In the genomic region with DNA sequence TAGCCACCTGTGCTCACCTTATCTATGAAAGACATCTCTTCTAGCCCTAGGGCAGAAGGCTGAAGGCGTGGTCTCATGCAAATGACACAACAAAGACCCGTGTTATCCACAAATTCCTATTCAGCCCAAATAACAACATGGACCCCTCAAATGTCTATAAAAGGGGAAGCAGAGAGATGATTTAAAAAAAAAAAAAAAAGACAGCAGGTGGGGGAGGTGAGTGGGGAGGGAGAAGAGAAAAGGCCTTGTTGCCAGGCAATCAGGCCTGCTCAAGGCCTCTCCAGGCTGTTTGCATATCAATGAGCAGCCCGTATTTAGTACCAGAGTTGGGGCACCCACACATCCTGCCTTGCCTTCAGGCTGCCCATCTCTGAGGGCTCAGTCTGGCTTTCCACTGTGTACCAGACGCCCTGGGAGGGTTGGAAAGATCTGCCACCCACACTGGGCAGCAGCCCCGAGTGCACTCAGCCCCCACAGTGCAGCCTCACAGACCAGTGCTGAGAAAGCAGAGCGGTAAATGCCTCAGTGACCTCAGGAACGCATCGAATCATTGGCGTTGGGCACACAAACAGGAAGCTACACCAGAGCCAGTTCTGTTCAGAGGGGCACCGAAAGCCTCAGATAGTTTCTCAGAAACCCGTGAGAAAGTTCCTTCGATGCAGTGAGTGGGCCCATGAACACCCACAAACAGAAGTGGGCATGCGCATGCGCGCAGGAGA, we compare ENCODE assay signal across 9 mouse cellular contexts.
A peak's percentile ranks its signal among the peaks of the same experiment; 100 is the strongest.
DNase-seq lines count a peak whose midpoint lies in the region; ATAC-seq and TF ChIP-seq lines count a peak whose summit lies in the region.
"Had no signal": no experiment of that assay in that cellular context is flagged by ENCODE, and none has a peak within 500 bp of the region (broad histone marks: within the 10 kb centered on the region; RNA-seq: fewer than 3 reads in every experiment).

No protein-coding gene starts in this region.

- no peak overlapping the region for H3K4me2 ChIP-seq in neural tube, embryonic 11.5 days (ENCODE audit: low read depth)
- H3K4me2 ChIP-seq in forebrain, postnatal 0 days (ENCODE audit: low read depth) = no peak overlapping the region
- H3K4me2 ChIP-seq: liver, embryonic 13.5 days had no signal

- WGBS in neural tube, embryonic 11.5 days = 44% methylated on average over 15 of the region's 15 CpGs
- 37% methylated on average over 15 of the region's 15 CpGs for WGBS in forebrain, postnatal 0 days

- peak; percentile 21 for DNase-seq in neural tube, embryonic 11.5 days (ENCODE audit: low spot score)
- no peak for DNase-seq in neural tube, embryonic 10.5 days (ENCODE audit: extremely low spot score, low spot score)
- peak; percentile 56 for DNase-seq in forebrain, postnatal 0 days
- DNase-seq in left cerebral cortex, postnatal 10 days (ENCODE audit: extremely low spot score in 1 of 2, low spot score in 2 of 2) = peak; percentile 39 to 41
- DNase-seq in right cerebral cortex, postnatal 14 days = peak; percentile 29
- no peak for DNase-seq in adrenal gland, adult 8-10 months
- no peak for DNase-seq in cerebellum, adult 9-10 months
- no peak for DNase-seq in lung, postnatal 4 days
- DNase-seq: liver, embryonic 13.5 days had no signal

- no peak overlapping the region for H3K9ac ChIP-seq in neural tube, embryonic 11.5 days (ENCODE audit: low read length)
- H3K9ac ChIP-seq in forebrain, postnatal 0 days = no peak overlapping the region
- H3K9ac ChIP-seq: liver, embryonic 13.5 days had no signal

- intact Hi-C loops in left cerebral cortex, postnatal 10 days (cut with DNase I) = no loop called here

- peaks cover 3% of the 10 kb centered on the region; the same call in 1 of the 2 replicates for H3K4me1 ChIP-seq in neural tube, embryonic 11.5 days (ENCODE audit: control insufficient read depth, insufficient read depth, low read length)
- H3K4me1 ChIP-seq in forebrain, postnatal 0 days (ENCODE audit: insufficient read depth) = no peaks in the 10 kb centered on the region
- H3K4me1 ChIP-seq: liver, embryonic 13.5 days had no signal

- H3K27ac ChIP-seq in neural tube, embryonic 11.5 days (ENCODE audit: low read depth, low read length) = no peak overlapping the region
- H3K27ac ChIP-seq in forebrain, postnatal 0 days (ENCODE audit: low read depth, low read length) = peak overlapping the region; percentile 2; the same call in 1 of the 2 replicates
- H3K27ac ChIP-seq: liver, embryonic 13.5 days had no signal

- H3K9me3 ChIP-seq in neural tube, embryonic 11.5 days (ENCODE audit: control insufficient read depth, low read length) = no peaks in the 10 kb centered on the region
- no peaks in the 10 kb centered on the region for H3K9me3 ChIP-seq in forebrain, postnatal 0 days (ENCODE audit: low read length)
- H3K9me3 ChIP-seq: liver, embryonic 13.5 days had no signal

- peak; percentile 75 for ATAC-seq in neural tube, embryonic 11.5 days (ENCODE audit: insufficient read depth, low FRiP score, low TSS enrichment)
- ATAC-seq in forebrain, postnatal 0 days = peak; percentile 86

- no peak overlapping the region for H3K4me3 ChIP-seq in neural tube, embryonic 11.5 days (ENCODE audit: low read depth, low read length)
- H3K4me3 ChIP-seq in forebrain, postnatal 0 days (ENCODE audit: low read depth, low read length) = no peak overlapping the region
- H3K4me3 ChIP-seq: liver, embryonic 13.5 days had no signal

- TF ChIP-seq CTCF in forebrain, postnatal 0 days (IDR thresholded peaks at IDR 0.05; ENCODE audit: low read depth) = no peak

- no peaks in the 10 kb centered on the region for H3K27me3 ChIP-seq in neural tube, embryonic 11.5 days (ENCODE audit: control insufficient read depth, insufficient read depth, low read length)
- H3K27me3 ChIP-seq in forebrain, postnatal 0 days (ENCODE audit: insufficient read depth, low read length) = no peaks in the 10 kb centered on the region
- H3K27me3 ChIP-seq: liver, embryonic 13.5 days had no signal

- no peaks in the 10 kb centered on the region for H3K36me3 ChIP-seq in neural tube, embryonic 11.5 days (ENCODE audit: control insufficient read depth, insufficient read depth, low read length)
- peaks cover 8% of the 10 kb centered on the region; the same call in 1 of the 2 replicates for H3K36me3 ChIP-seq in forebrain, postnatal 0 days (ENCODE audit: insufficient read depth)
- H3K36me3 ChIP-seq: liver, embryonic 13.5 days had no signal

Comparison
In these comparisons a context has a peak if more than half of its experiments do, and no peak if none do; other contexts are left out.
1. DNase-seq: peak in neural tube, embryonic 11.5 days (single experiment), forebrain, postnatal 0 days (single experiment), left cerebral cortex, postnatal 10 days (2 of 2) and right cerebral cortex, postnatal 14 days (single experiment); none in neural tube, embryonic 10.5 days (single experiment), adrenal gland, adult 8-10 months (single experiment), cerebellum, adult 9-10 months (single experiment) and lung, postnatal 4 days (0 of 2).